Mouse (Mus musculus) forebrain, postnatal 0 days (tissue): ENCODE results near the gene BC051019. TPM values are rescaled to one million over a fixed set of nuclear protein-coding genes. Genes with fewer than 3 reads are reported as not detected.

Experiments
- ATAC-seq: fragments of 200-750 bp; cut with Nextera tagmentation; 2 replicates; pipeline ENCODE4 v1.8.0; 2017; ENCODE audit warnings: mild to moderate bottlenecking, moderate library complexity
- DNase-seq: peaks from one replicate; pipeline ENCODE4 v3.0.0-alpha.2; 2015
- H3K27ac ChIP-seq: fragments of 300-500 bp; sonication (generic); 2 replicates; pipeline ENCODE4 v1.5.1; 2014; ENCODE audit warnings: low read depth, mild to moderate bottlenecking, antibody characterized with exemption, low read length, moderate library complexity, mixed read lengths
- H3K27me3 ChIP-seq: fragments of 300-500 bp; sonication (generic); 2 replicates; pipeline ENCODE4 v1.6.1; 2014; ENCODE audit warnings: mild to moderate bottlenecking, low read length, mixed read lengths; ENCODE audit not compliant: insufficient read depth
- H3K36me3 ChIP-seq: fragments of 300-500 bp; sonication (generic); 2 replicates; pipeline ENCODE4 v1.6.1; 2014; ENCODE audit warnings: mild to moderate bottlenecking, moderate library complexity; ENCODE audit not compliant: insufficient read depth
- H3K4me1 ChIP-seq: fragments of 300-500 bp; sonication (generic); 2 replicates; pipeline ENCODE4 v1.6.1; 2014; ENCODE audit warnings: antibody characterized with exemption; ENCODE audit not compliant: insufficient read depth
- H3K4me2 ChIP-seq: fragments of 300-500 bp; sonication (generic); 2 replicates; pipeline ENCODE4 v1.6.1; 2014; ENCODE audit warnings: low read depth, mild to moderate bottlenecking, moderate library complexity
- H3K4me3 ChIP-seq: fragments of 300-500 bp; sonication (generic); 2 replicates; pipeline ENCODE4 v1.5.1; 2014; ENCODE audit warnings: low read depth, low read length, mixed read lengths
- H3K9ac ChIP-seq: fragments of 300-500 bp; sonication (generic); 2 replicates; pipeline ENCODE4 v1.6.1; 2014; ENCODE audit warnings: mild to moderate bottlenecking
- H3K9me3 ChIP-seq: fragments of 300-500 bp; sonication (generic); 2 replicates; pipeline ENCODE4 v1.6.1; 2016; ENCODE audit warnings: low read length
- CTCF ChIP-seq: sonication (generic); IDR thresholded peaks from 2 replicates; pipeline ENCODE4 v1.5.1; 2016; ENCODE audit warnings: antibody characterized with exemption, control low read depth, low read depth
- WGBS: fragments of 180-500 bp; shearing (Covaris S2); extraction: QIAGEN DNeasy Blood & Tissue Kit; methylation state at CpG from one replicate; pipeline ENCODE4 v1.1.7; 2014; 5-methylcytosine and 5-hydroxymethylcytosine counted together
- polyA plus RNA-seq: library from polyadenylated mRNA; unstranded; fragments of >200 nt; fragmentation: Nextera tagmentation; extraction: Ambion mirVana; gene quantifications from 2 replicates; pipeline ENCODE4 v1.2.1, GENCODE M21; 2015
- total RNA-seq: library from RNA; depleted of rRNA; stranded (reverse); fragments of >200 nt; gene quantifications from 2 replicates; pipeline ENCODE4 v1.2.3, GENCODE M21; 2014

Gene BC051019
- total and polyA plus RNA-seq, 2 experiments from 2014 or later: 0.33 to 1.4 TPM

DNA sequence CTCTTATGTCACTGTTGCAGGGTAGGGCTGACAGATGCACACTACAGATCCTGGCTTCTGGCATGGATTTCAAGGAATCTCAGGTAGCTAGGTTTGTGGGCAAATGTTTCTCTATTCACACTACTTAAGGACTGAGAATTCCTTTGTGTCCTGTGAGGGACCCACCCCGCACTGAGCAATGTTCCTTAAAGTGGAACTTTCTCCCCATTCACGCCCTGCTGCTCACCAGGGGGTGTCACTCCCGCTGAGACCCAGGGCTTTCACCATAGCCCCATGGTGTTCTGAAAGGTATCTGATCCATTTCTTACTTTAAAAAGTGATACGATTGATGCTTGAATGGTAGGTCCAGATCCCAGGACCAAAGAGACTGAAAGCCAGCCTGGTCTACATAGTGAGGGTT, 20.9 kb downstream of the BC051019 start:
- Histone ChIP-seq H3K27ac (no peak overlapping the region), H3K9me3 (no peaks in the 10 kb centered on the region), H3K4me2 (peak overlapping the region; percentile 71), H3K9ac (no peak overlapping the region), H3K4me1 (no peaks in the 10 kb centered on the region), H3K27me3 (no peaks in the 10 kb centered on the region), H3K36me3 (no peaks in the 10 kb centered on the region), H3K4me3 (peak overlapping the region; percentile 73; the same call in 1 of the 2 replicates)
- DNase-seq: no peak
- ATAC-seq: no peak
- 35% methylated on average over 4 of the region's 4 CpGs for WGBS
- no peak for TF ChIP-seq CTCF

DNA sequence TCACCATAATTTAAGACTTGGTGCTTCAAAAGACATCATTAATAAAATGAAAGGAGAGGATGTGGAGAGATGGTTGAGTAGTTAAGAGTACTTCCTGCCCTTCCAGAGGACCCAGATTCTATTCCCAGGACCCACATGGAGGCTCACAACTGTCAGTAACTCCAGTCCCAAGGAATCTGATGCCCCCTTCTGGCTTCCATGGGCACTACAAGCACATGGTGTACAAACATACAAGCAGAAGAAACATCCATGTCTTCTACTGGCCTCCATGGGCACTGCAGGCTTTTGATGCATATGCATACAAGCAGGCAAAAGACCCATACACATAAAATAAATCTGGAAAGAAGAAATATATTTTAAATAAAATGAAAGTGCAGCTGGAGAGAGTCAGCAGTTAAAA, 23.4 kb downstream of the BC051019 start:
- no peak for DNase-seq
- Histone ChIP-seq H3K4me2 (no peak overlapping the region), H3K9ac (no peak overlapping the region), H3K4me1 (no peaks in the 10 kb centered on the region), H3K27me3 (no peaks in the 10 kb centered on the region), H3K9me3 (no peaks in the 10 kb centered on the region), H3K36me3 (no peaks in the 10 kb centered on the region), H3K27ac (no peak overlapping the region), H3K4me3 (no peak overlapping the region)
- ATAC-seq: no peak
- peak; percentile 32; the same call in 1 of the 2 replicates for TF ChIP-seq CTCF

DNA sequence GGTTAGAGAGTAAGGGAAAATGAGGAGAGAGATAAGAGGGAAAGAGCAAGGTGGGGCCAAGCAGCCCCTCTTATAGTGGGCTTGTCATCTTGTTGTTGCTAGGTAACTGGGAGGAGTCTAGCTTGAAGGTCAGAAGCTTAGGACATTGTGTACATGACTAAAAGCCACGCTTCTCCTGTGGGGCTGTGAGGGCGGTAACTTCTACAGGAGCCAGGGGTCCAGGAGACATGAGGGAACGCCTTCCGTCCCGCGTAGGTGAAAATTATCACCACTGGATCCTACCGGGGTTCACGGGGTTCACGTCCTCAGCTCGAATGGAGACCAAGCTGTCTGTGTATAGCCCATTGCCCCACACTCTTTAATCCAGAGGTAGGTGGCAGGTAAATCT, 28.3 kb downstream of the BC051019 start:
- H3K4me1 ChIP-seq: no peaks in the 10 kb centered on the region
- no peak for TF ChIP-seq CTCF
- no peak overlapping the region for H3K4me3 ChIP-seq
- no peaks in the 10 kb centered on the region for H3K9me3 ChIP-seq
- DNase-seq: no peak
- no peak overlapping the region for H3K4me2 ChIP-seq
- H3K27ac ChIP-seq: no peak overlapping the region
- no peak for ATAC-seq
- H3K36me3 ChIP-seq: no peaks in the 10 kb centered on the region
- WGBS: 92% methylated on average over 10 of the region's 10 CpGs
- no peaks in the 10 kb centered on the region for H3K27me3 ChIP-seq
- H3K9ac ChIP-seq: no peak overlapping the region

GRCm38 (mm10) chr7:109694576-109695338, 28.9 kb downstream of the BC051019 start:
- no peaks in the 10 kb centered on the region for H3K9me3 ChIP-seq
- no peak for TF ChIP-seq CTCF
- H3K4me1 ChIP-seq: no peaks in the 10 kb centered on the region
- no peak overlapping the region for H3K4me3 ChIP-seq
- H3K36me3 ChIP-seq: no peaks in the 10 kb centered on the region
- DNase-seq: no peak
- WGBS: 80% methylated on average over 13 of the region's 13 CpGs
- no peak overlapping the region for H3K9ac ChIP-seq
- H3K27ac ChIP-seq: no peak overlapping the region
- no peak for ATAC-seq
- no peaks in the 10 kb centered on the region for H3K27me3 ChIP-seq
- H3K4me2 ChIP-seq: no peak overlapping the region

DNA sequence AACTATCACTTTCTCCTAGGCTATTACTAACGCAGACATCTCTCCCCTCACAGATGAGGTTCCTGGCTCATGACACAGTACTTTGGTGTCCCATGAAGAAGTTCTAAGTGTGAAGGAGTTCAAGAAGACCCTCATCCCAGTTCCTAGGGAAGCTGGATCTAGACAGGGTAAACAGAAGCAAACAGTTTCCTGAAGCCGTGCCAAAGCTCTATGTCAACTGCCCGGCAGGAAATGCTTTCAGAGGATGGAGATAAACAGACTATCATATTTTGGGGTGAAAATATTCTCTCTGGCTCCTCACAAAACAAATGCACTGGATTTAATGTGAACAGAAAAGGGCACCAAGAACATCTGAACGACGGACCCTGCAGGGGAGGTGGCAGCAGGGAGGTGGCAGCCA, 32.7 kb downstream of the BC051019 start:
- Histone ChIP-seq H3K4me3 (no peak overlapping the region), H3K4me2 (no peak overlapping the region), H3K4me1 (no peaks in the 10 kb centered on the region), H3K36me3 (no peaks in the 10 kb centered on the region), H3K27me3 (no peaks in the 10 kb centered on the region), H3K27ac (no peak overlapping the region), H3K9me3 (no peaks in the 10 kb centered on the region), H3K9ac (no peak overlapping the region)
- TF ChIP-seq CTCF: no peak
- DNase-seq (no peak), ATAC-seq (no peak)
- WGBS: 82% methylated on average over 5 of the region's 5 CpGs

DNA sequence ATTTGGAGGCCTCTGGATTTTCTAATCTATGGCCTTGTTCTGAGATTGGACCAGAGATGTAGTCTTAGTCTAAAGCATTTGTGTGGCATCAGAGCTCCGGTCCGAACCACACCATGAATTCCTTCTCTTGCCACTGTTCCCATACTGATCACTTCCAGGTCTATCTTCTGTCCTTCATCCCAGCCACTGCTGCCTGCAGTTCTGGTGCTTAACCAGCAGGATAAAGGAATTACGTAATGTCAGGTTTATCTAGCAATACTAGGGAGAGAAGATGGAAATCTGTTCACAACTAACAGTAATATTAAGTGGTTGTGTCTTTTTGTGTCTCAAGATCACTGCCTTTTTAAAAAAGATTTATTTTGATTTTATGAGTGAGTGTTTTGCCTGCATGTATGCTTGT, 33.5 kb downstream of the BC051019 start:
- H3K27me3 ChIP-seq: no peaks in the 10 kb centered on the region
- TF ChIP-seq CTCF: peak; percentile 43
- H3K4me1 ChIP-seq: no peaks in the 10 kb centered on the region
- H3K4me3 ChIP-seq: no peak overlapping the region
- WGBS: 94% methylated on average over 3 of the region's 3 CpGs
- H3K9ac ChIP-seq: no peak overlapping the region
- DNase-seq (no peak), ATAC-seq (no peak)
- no peaks in the 10 kb centered on the region for H3K36me3 ChIP-seq
- H3K4me2 ChIP-seq: no peak overlapping the region
- no peaks in the 10 kb centered on the region for H3K9me3 ChIP-seq
- H3K27ac ChIP-seq: no peak overlapping the region

GRCm38 (mm10) chr7:109686585-109687128, 37.0 kb downstream of the BC051019 start:
- H3K36me3 ChIP-seq: no peaks in the 10 kb centered on the region
- no peak for DNase-seq
- WGBS: 14% methylated on average over 9 of the region's 9 CpGs

More at GRCm38 (mm10) chr7:109686585-109687128, 37.0 kb downstream of the BC051019 start:
- no peak overlapping the region for H3K4me3 ChIP-seq
- no peaks in the 10 kb centered on the region for H3K9me3 ChIP-seq
- no peaks in the 10 kb centered on the region for H3K27me3 ChIP-seq
- no peak overlapping the region for H3K4me2 ChIP-seq
- H3K4me1 ChIP-seq: no peaks in the 10 kb centered on the region
- no peak overlapping the region for H3K27ac ChIP-seq
- no peak for TF ChIP-seq CTCF
- no peak overlapping the region for H3K9ac ChIP-seq
- no peak for ATAC-seq
